Mouse (Mus musculus): ENCODE results near the gene Nipal3.
A peak's percentile ranks its signal among the peaks of the same experiment; 100 is the strongest.

Nipal3 gene

DNA sequence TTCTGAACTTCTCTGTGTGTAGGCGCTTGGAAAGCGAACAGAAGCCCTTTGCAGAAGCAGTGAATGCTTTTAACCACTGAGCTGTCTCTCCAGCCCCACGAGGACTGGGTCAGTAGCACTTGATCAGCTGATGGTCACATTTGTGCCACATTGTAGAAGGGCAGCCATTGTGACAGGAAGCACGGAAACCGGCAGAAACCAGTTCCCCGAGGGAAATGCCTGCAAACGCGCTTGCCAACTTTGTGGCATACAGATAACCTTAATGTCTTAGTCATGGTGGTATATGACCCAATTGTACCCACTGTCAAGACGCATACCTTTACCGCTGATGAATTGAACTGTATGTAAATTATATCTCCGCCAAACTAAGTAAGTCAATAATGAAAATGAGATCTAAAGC, 11.0 kb upstream of the Nipal3 start:
- no peak for DNase-seq (ENCODE audit: low read depth, low spot score)

DNA sequence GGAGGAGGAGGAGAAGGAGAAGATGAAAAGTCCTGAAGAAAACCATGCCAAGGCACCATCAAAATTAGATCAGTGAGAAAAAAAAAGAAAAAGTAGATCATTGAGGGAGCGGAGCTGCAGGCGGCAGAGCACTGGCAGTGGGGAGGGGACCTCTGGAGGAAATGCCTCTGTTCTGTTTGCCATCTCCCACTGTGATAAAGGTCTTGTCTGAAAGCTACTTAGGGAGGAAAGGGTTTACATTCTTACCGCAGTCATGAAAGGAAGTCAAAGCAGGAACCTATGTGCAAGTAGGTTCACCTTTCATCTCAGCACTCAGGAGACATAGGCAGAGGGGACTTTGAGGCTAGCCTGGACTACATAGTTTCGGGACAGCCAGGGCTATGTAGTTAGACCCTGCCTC, 6.7 kb upstream of the Nipal3 start:
- DNase-seq (ENCODE audit: low read depth, low spot score), result no peak

DNA sequence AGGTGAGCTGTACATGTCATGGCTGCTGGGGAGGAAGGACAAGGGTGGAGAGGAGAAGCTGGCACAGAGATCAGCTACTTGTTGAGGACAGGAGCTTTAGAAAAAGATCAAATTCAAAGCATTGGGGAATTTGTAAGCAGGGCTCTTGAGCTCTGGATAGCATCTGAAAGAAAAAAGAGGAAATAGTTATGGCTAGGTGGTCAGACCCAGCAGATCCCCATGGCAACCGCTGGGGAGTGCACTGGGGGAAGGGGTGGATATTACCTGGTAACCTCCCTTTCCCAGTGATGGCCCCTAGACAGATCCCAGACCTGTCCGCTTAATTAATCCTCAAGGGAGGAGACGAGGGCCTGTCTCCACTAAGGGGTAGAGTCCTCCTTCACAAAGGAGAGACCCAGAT, 5.0 kb upstream of the Nipal3 start:
- no peak for DNase-seq (ENCODE audit: low read depth, low spot score)

DNA sequence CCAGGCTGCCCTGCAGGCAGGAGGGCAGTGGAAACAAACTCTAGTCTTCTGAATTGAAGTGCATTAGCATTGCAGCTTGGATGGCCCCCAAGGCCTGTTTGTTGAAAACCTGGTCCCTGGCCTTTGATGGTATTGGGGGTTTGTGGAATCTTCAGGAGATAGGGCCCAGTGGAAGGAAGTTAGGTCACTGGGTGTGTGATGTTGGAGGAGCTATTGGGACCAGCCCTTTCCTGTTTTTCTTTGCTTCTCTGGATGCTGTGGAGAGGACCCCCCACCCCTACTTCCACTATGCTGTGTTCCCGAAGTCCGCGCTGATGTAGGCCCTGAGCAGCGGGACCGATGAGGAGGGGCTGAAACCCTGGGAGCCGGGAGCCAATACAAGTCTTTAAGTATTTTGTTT, 3.3 kb upstream of the Nipal3 start:
- no peak for DNase-seq (ENCODE audit: low read depth, low spot score)

DNA sequence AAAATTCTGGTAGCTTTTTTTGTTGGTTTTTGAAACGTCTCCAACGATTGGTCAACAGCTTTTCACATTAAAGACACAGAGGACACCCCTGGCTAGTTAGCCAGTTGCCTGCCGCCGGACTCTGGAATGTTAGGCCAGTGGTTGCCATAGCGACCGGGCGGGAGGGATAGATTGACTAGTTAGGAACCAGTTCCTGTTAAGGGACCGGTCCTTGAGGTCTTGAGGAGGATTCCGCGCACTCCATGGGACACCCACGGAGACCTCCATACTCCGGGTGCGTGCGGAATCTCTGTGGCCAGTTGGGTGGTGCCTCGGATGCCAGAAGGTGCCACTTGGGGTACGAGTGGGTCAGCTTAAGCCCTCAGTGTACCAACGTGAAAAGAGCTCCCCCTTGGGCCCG, 972 bp upstream of the Nipal3 start:
- DNase-seq (ENCODE audit: low read depth, low spot score), result no peak

DNA sequence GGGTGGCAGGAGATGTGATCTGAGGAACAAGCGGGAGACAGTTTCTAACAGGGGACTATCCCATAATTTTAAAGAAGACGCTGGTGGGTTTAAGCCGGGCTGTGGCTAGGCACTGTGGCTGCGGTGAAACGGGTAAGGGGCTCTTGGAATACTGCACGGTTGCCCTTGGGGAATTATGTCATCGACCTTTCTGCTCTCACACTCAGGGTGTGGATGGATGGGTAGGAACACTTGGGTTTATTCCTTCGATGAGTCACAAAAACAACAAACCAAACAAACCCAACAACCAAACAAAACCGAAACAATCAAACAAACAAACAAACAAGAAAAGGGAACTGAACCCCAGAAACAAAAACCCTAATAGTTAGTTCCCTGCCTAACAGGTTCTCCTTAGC, 556 bp upstream of the Nipal3 start:
- no peak for DNase-seq (ENCODE audit: low read depth, low spot score)

DNA sequence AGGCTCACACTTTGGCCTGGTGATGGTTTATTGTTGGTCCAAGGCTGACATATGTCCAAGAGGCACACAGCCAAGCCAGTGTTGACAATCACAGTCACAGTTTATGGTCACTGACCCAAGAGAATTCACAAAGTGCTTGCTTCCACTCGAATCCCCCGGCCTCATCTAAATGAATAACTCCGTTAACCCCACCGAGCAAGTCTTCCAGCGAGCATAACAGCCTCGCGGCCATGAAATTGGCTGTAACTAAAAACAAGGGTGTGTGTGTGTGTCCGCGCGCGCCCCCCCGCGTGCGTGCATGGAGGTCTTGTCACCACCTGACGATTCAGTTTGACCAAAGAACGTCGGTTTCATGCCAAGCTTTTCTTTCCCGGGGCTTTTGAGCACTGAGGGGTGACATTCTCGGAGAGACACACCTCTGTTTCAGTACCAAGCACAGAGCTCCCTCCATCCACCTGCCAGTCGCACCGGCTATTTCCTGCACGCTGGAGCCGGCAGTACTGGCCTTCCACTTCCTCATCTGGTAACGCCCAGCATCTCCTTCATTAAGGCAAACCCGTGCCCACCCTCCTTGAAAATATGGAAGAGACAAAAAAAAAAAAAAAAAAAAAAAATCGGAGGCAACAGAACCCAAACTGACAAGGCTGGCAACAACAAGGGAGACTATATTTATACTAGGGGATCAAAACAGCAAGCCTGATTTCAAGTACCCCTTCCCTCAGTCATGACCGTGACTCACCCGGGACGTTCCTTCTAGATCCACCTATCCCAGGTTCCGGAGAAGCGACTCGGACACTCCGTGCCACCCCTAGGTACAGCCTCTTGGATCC, 932 bp downstream of the Nipal3 start:
- no peak for DNase-seq (ENCODE audit: low read depth, low spot score)

DNA sequence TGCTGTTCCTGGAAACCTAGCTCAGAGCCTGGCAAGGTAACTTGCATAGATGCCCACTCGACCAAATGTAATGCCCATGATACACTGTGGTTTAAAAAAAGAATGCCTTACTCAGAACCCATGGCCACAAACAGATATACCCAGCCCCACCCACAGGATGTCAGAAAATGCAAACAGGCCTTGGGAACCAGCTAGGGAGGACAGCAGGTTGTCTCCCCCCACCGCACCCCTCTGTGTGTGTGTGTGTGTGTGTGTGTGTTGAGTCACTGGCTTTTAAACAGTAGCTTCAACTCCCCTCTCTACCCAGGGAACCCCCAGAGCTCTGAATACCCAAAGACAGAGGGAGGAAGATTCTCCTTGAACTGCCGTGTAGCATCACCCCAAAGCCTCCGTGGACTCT, 1.6 kb downstream of the Nipal3 start:
- no peak for DNase-seq (ENCODE audit: low read depth, low spot score)

DNA sequence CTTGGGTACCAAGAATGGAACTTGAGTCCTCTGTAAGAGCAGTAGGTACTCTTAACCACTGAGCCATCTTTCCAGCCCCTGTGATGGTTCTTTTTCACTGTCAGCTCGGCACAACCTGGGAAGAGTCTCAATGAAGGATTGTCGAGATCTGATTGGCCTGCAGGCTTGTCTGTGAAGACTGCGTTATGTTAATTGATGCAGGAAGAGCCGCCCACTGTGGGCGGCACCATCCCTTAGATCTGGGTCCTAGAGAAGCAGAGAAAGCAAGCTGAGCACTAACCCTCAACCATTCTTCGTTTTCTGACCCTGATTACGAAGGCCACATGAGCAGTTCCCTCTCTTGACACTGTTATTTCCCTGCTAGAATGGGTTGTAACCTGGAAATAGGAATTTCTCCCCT, 5.6 kb downstream of the Nipal3 start:
- DNase-seq (ENCODE audit: low read depth, low spot score), result no peak

DNA sequence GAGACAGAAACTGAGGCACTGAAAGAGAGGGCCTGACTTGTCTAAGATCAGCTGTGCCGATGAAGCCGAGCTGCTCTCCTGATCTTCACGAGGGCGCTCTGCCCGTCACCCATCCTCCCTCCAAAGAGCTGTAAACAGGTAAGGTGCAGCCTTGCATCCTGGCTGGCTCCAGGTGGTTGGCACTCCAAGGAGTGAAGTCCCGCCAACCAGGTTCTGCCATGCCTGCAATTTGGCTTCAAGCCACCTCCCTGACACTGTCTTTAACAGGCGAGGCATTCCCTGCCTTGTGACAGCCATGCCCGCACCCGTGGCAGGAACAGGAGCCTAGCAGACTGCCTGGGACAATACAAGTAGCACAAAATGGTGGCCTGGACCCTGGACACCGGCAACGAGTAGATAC, 8.5 kb downstream of the Nipal3 start:
- no peak for DNase-seq (ENCODE audit: low read depth, low spot score)

DNA sequence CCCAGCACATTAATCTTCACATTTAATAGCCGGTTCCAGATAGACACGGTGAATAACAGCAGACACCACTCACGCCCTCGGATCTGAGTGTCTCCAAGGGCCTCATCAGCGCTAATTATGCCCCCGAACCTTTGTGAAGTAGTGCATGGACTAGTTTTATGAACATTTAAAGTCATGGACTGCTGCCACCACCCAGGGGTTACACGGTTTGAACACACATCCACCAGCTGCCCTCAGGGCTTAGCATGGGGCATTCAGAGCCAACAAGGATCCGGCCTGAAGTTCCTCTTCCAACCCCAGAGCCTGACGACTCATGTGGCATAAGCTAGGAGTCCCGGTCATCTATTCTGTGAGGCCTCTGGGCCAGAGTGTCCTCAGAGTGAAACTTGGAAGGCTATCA, 9.8 kb downstream of the Nipal3 start:
- DNase-seq (ENCODE audit: low read depth, low spot score), result no peak

DNA sequence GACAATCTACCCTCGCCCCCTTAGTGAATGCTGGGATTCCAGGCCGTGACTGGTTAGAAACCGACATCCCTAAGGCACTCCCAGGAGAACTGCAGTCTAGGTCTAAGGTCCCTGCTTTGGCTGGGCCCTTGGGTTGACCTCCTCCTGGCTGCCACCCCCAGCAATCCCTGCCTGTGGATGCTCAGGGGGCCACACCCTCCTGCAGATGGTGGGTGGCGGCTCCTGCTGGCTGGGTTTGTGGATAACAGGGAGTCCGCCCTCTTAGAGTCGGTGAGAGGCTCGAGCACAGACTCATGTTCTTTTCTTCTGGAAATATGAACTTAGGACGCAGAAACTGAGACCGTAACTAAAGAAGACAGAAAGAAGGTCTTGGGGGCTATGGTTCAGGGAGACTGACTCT, 14.5 kb downstream of the Nipal3 start:
- no peak for DNase-seq (ENCODE audit: low read depth, low spot score)

DNA sequence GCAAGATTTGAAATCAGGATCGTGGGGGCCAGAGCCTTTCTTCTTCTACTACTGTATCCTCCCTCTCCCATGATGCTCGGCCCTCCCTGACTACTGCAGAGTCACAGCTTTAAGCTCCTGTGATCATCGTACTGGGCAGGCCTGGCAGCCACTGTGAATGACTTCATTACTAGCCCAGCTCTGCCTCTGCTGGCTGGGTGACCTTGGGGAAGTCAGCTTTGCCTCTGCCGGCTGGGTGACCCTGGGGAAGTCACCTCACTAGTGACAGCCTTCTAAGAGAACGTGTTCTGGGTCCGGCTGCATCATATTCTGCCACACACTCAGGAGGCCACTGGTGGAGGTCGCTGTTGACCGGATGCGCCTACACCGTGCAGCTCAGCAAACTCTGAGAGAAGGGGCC, 17.0 kb downstream of the Nipal3 start:
- no peak for DNase-seq (ENCODE audit: low read depth, low spot score)

DNA sequence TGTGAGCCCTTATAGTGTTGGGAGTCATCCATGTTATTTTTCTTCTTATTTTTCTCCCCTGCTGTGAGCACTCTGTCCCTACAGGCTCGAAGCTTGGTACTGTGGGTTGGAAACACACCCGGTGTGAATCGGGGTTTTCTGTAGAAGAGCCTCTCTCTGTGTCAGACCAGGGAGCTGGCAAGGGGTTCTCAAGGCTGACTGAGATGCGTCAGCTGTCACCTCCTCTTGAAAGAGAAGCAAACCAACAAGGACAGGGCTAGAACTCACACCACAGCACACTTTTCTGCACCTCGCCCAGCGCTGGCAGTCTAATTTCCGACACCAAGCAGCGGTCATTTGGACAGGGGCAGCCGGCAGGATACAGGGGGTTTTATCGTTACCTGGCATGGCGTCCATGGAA, 31.4 kb downstream of the Nipal3 start:
- DNase-seq (ENCODE audit: low read depth, low spot score), result no peak

DNA sequence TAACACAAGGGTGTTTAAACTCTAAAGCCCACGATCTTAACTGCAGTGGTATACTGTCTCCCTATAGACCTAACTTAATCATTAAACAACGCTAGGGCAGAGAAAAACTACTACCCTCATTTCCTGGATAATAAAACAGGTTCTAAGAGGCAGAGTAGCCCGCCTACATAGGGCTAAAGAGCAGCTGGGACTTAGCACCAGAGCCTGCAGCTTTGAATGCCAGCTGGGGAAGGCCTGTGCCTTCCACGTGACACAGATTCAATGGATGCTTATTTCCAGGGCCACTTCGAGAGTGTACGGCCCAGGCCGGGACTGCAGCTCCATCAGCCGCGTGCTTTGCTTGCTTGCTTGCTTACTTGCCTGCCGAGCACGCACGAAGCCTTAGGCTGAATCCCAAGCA, 41.3 kb downstream of the Nipal3 start:
- no peak for DNase-seq (ENCODE audit: low read depth, low spot score)

DNA sequence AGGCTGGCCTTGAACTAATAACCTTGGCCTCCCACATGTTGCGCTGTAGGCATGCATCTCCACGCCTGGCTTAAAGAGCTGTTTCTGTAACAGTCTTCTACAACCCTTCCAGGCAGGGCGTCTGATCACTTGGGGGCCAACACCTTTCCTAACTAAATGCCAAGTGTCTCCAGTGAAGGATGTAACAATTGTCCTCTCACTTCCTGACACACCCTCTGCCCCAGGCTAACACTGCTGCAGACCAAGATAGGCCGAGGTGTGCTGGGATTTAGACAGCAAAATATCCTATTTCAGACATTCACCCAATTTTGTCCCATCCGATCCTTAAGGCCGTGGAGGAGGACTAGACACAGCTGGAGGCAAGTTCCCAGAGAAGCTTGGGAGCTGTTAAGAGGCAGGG, 41.7 kb downstream of the Nipal3 start:
- DNase-seq (ENCODE audit: low read depth, low spot score), result no peak

DNA sequence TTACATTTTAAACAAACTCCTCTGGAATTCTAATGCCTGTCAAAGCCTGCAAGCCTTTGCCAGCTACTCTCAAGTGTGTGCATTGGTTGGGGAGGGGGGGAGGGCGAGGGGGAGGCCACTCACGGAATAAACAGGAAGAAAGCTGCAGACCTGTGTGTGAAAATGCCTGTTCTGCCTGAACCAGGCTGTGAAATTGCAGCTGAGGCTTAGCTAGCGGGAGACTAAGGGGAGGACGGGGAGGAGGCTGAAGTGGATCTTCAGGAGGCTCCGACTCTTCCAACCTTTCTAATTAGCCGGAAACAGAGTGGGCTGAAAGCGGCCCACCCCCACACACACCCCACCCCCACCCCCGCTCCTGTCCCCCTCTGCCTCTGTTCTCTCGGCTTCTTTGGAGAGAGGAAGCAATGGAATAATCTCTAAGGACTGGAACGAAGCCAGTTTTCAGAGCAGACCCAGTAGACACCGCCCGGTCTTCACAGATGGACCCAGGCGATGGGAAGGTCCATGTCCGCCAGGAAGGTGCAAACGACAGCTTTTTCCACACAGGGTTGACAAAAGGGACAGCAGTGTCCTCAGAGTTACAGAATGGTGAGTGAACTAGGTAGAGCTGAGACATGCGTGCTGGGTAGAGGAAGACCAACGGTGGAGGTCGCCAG, 43.4 kb downstream of the Nipal3 start:
- no peak for DNase-seq (ENCODE audit: low read depth, low spot score)

DNA sequence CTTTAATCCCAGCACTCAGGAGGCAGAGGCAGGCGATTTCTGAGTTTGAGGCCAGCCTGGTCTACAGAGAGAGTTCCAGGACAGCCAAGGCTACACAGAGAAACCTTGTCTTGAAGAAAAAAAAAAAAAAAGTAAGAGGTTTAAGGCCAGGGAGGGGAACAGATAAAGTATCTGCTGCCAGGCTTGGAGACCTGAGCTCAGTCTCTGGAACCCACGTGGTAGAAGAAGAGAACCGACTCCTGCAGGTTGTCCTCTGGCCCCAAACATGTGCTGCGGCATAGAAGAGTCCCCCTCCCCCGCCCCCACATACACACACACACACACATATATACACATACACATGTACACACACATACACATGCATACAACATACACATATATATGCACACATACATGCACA, 52.4 kb downstream of the Nipal3 start:
- DNase-seq (ENCODE audit: low read depth, low spot score), result no peak

DNA sequence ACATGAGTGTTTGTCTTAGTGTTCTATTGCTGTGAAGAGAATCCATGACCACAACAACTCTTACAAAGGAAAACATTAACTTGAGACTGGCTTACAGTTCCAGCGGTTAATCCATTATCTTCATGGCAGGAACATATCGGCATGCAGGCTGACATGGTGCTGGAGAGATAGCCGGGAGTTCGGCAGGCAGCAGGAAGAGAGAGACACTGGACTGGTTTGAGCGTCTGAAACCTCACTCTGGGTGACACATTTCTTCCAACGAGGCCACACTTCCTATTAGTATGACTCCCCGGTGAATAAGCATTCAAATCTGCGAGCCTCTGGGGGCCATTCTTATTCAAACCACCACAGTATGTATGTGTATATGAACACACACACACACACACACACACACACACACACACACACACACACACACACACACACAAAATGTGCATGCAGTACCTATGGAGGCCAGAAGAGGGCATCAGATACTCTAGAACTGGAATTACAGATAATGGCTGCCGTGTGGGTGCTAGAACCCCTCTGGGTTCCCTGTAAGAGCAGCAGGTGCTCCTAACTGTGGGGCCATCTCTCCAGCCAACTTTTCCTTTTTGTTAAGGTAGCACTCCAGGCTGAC, 54.8 kb downstream of the Nipal3 start:
- DNase-seq (ENCODE audit: low read depth, low spot score), result peak; percentile 29

DNA sequence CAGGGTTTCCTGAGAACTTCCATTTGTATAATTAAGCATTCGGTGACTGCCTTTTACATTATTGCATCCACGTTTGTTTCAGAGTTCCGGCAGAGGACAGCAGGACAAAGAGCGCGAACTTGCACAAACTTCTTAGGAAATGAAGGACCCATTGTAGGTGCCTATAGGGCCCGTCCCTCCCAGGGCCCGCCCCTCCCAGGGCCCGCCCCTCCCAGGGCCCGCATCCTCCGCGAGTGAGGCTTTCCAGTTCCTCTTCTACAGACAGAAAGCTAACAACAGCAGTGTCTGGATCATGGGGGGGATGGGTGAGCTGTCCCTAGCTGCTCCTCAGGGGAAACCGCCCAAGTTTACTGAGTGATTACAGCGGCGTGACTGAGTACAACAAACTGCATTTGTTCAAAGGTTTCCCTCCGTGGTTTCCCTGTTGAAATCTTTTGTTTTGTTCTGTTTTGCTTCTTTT, 55.6 kb downstream of the Nipal3 start:
- no peak for DNase-seq (ENCODE audit: low read depth, low spot score)

DNA sequence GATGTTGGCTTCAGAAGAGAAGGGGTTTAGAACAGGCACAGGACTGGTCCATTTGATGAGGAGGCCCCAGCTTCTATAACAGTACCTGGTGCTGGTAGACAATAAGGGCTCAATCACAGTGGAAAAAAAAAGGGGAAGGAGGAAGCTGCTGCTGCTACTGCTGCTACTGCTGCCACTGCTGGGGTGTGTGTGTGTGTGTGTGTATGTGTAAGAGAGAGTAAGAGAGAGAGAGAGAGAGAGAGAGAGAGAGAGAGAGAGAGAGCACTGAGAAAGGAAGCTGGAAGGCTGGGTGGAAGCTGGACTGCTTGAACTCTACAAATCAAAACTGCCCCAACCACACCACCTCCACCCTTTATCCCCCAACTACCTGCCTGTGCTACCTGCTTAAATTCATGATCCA, 56.9 kb downstream of the Nipal3 start:
- DNase-seq (ENCODE audit: low read depth, low spot score), result no peak

DNA sequence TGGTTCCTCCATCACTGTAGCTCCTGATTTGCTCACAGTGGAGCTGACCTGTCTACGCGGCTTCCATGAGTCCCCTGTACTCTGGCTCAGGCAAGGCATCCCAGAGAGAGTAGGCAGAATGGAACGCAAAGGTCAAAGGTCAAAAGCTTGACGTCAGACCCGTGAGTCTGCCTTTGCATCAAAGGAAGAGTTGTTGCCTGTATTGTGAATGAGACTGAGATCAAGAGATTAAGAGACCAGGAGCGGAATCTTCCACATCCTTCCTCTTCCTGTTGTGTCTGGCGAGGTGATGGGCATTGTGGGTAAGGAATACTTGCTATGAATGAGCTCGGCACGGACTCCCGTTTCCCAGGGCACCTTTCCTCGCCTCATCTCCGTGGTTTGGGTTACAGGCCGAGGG, 58.5 kb downstream of the Nipal3 start:
- DNase-seq (ENCODE audit: low read depth, low spot score), result no peak

DNA sequence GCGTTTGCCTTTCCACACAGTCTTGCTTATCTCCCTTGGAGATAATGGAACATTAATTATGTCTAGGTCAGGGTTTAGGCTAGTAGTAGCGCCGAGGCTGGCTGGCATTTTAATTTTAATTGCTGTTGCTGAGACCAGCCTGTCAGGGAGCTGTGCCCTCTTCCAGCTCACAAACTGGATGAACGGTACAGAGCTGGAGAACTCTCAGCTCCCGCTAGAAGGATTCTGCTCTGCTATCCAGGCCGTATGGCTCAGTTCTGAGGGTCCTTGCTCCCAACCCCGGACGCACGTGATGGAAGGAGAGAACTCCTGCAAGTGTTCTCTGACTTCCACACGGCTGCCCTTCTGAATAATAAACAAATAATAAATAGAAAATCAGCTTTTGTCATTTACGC, 60.4 kb downstream of the Nipal3 start:
- DNase-seq (ENCODE audit: low read depth, low spot score), result no peak
